Mouse (Mus musculus): ENCODE results near the gene Kifc1. TPM values are rescaled to one million over a fixed set of nuclear protein-coding genes. Genes with fewer than 3 reads are reported as not detected.

Kifc1 gene
- 6.3 and 7.1 TPM in 2 replicates for polyA plus RNA-seq (2016; fragmentation: Nextera tagmentation; extraction: Ambion mirVana)

DNA sequence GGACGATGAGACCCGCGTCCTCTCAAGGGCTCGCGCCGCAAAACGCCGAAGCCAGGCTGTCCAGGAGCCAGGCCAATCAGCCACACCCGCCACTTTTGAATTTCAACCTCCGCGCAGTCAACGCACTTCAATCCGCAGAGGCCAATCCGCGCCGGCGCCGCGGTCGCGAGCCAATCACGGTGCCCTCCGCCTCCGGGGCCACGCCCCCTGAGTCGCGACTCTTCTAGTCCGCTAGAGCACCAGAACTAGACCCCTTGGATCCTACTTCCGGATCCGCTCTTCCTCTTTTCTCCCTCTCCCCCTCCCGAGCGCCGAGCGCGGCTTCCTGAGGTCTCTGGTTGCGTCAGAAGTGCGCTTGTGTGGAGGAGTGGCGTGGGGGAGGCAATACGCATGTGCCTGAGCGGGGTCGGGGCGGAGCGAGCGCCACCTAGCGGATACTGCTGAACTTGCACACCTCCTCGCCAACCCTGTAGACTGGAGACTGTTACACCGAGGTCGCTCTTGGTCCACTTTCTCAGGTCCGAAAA, at the start of gene Kifc1:
Kifc1 (minus strand) TSS at position 129 of the 527 bp plus-strand sequence.
- WGBS, result under 1% methylated on average over 49 of the region's 49 CpGs
- Histone ChIP-seq H3K27ac (peak within 1 kb of the TSS; percentile 93), H3K4me3 (peak within 1 kb of the TSS; percentile 70), H3K4me1 (replicated peaks) (peaks cover 18% of the 10 kb centered on the region), H3K27me3 (ENCODE audit: insufficient read depth, poor library complexity, severe bottlenecking) (no peaks in the 10 kb centered on the region), H3K36me3 (peaks cover 15% of the 10 kb centered on the region), H3K9me3 (no peaks in the 10 kb centered on the region)
- DNase-seq (ENCODE audit: low spot score), result peak; percentile 100

DNA sequence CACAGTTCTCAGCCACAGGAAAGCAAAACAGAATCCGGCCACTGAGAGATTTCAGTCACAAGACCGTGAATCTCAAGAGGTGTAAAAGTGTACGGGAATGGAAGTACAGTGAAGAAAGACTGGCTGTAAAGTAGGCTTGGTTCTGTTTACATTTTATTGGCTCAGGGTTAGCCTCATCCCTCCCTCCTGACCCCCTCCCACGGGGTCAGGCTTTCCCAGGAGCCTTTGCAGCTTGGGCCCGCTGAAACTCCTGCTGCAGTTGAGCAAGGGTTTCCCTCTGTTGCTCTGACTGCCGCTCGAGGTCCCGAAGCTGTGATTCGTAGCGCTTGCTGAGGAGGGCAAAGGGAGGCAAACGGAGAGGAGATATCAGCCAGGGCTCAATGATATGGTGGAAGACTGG, 48.3 kb upstream of the Kifc1 start:
- H3K4me1 ChIP-seq (replicated peaks), result peaks cover 26% of the 10 kb centered on the region
- WGBS, result 86% methylated on average over 11 of the region's 11 CpGs
- peak overlapping the region; percentile 72 for H3K4me3 ChIP-seq
- H3K9me3 ChIP-seq, result no peaks in the 10 kb centered on the region
- H3K36me3 ChIP-seq, result peaks cover 77% of the 10 kb centered on the region
- no peak for DNase-seq (ENCODE audit: low spot score)
- no peaks in the 10 kb centered on the region for H3K27me3 ChIP-seq (ENCODE audit: insufficient read depth, poor library complexity, severe bottlenecking)
- no peak overlapping the region for H3K27ac ChIP-seq

DNA sequence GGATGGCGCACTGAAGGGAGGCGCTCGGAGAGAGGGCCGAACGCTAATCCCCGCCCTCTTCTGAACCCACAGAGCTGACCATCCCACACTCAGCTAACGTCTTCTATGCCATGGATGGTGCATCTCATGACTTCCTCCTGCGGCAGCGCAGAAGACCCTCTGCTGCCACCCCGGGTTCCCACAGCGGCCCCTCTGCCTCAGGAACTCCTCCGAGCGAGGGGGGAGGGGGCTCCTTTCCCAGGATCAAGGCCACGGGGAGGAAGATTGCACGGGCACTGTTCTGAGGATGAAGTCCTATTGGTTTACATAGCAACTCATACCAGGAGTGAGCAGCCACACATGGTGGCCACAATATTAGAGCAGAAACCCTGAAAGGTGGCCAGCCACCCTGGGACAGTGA, 46.5 kb upstream of the Kifc1 start:
- H3K4me1 ChIP-seq (replicated peaks), result peaks cover 29% of the 10 kb centered on the region
- H3K27ac ChIP-seq, result no peak overlapping the region
- no peaks in the 10 kb centered on the region for H3K9me3 ChIP-seq
- H3K27me3 ChIP-seq (ENCODE audit: insufficient read depth, poor library complexity, severe bottlenecking), result no peaks in the 10 kb centered on the region
- DNase-seq (ENCODE audit: low spot score), result no peak
- H3K36me3 ChIP-seq, result peaks cover 77% of the 10 kb centered on the region
- H3K4me3 ChIP-seq, result no peak overlapping the region
- WGBS, result 87% methylated on average over 15 of the region's 15 CpGs

DNA sequence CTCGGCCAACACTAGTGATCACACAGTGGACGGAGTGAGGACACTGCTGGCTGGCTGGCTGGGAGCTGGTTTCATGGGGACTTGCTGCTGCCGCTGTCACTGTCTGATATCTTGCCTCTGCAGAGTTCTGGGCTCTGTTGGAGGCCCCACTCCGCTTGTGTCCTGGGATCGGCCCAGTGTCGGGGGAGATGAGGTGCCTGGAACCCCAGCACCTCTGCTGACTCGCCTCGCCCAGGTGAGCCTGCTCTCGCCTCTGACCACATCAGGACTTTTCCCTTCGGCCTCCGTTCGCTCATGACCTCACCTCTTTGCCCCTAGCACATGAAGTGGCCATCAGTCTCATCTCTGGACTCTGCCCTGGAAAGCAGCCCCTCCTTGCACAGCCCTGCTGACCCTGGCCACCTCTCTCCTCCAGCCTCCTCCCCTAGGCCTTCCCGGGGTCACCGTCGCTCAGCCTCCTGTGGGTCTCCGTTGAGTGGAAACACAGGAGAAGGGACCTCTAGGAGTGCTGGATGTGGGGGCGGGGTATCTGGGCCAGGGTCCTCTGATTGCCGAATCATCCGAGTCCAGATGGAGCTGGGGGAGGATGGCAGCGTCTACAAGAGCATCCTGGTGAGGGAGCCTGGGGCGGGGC, 45.1 kb upstream of the Kifc1 start:
- H3K9me3 ChIP-seq, result no peaks in the 10 kb centered on the region
- no peak for DNase-seq (ENCODE audit: low spot score)
- H3K27me3 ChIP-seq (ENCODE audit: insufficient read depth, poor library complexity, severe bottlenecking), result peaks cover 5% of the 10 kb centered on the region; the same call in 1 of the 2 replicates
- H3K4me1 ChIP-seq (replicated peaks), result peaks cover 30% of the 10 kb centered on the region
- H3K4me3 ChIP-seq, result no peak overlapping the region
- H3K27ac ChIP-seq, result no peak overlapping the region
- 87% methylated on average over 21 of the region's 21 CpGs for WGBS
- H3K36me3 ChIP-seq, result peaks cover 73% of the 10 kb centered on the region

DNA sequence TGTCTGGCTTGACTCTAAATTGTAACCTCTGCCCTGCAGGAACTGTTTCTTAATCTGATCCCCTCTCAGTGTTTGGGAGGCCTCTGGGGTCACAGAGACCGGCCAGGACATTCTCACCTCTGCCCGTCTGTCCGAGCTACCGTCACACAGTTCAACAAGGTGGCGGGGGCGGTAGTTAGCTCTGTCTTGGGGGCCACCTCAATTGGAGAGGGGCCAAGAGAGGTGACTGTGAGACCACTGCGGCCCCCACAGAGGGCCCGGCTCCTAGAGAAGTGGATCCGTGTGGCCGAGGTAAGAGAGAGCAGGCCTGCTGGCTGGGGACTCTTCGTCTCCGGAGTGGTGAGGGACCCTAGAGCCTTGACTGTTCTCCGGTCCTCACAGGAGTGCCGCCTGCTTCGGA, 42.5 kb upstream of the Kifc1 start:
- Histone ChIP-seq H3K27ac (no peak overlapping the region), H3K9me3 (no peaks in the 10 kb centered on the region), H3K4me1 (replicated peaks) (peaks cover 38% of the 10 kb centered on the region), H3K27me3 (ENCODE audit: insufficient read depth, poor library complexity, severe bottlenecking) (peaks cover 5% of the 10 kb centered on the region; the same call in 1 of the 2 replicates), H3K36me3 (peaks cover 60% of the 10 kb centered on the region), H3K4me3 (peak overlapping the region; percentile 18)
- 90% methylated on average over 15 of the region's 15 CpGs for WGBS
- DNase-seq (ENCODE audit: low spot score), result no peak

DNA sequence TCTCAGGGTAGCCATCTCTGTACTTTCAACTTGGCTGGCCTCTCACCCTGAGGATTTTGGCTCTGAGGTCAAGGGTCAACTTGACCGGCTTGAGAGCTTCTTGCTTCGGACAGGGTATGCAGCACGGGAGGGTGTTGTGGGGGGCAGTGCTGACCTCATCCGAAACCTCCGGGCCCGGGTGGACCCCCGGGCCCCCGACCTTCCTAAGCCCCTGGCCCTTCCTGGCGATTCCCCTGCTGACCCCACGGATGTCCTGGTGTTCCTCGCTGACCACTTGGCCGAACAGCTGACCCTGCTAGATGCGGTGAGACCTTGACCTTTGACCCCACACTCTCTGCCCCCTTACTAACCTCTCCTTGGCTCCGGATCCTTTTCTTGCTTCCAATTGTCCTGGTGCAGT, 42.0 kb upstream of the Kifc1 start:
- Histone ChIP-seq H3K4me3 (peak overlapping the region; percentile 18; the same call in 1 of the 2 replicates), H3K36me3 (peaks cover 61% of the 10 kb centered on the region), H3K9me3 (no peaks in the 10 kb centered on the region), H3K27ac (no peak overlapping the region), H3K4me1 (replicated peaks) (peaks cover 43% of the 10 kb centered on the region), H3K27me3 (ENCODE audit: insufficient read depth, poor library complexity, severe bottlenecking) (peaks cover 5% of the 10 kb centered on the region; the same call in 1 of the 2 replicates)
- 82% methylated on average over 14 of the region's 14 CpGs for WGBS
- DNase-seq (ENCODE audit: low spot score), result no peak

DNA sequence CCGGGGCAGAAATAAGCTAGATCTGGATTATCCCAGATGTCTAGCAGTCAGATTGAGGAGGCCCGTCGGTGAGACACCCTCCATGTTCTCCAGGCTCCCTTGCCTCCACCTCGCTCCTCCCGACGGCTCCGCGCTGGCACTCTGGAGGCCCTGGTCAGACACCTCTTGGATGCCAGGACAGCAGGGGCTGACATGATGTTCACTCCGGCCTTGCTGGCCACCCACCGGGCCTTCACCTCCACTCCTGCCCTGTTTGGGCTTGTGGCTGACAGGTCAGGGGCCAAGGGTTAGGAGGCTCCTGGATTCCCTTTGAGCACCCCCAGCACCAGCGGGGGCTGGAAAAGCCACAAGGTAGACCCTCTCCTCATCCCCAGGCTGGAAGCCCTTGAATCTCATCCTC, 41.5 kb upstream of the Kifc1 start:
- peaks cover 60% of the 10 kb centered on the region for H3K36me3 ChIP-seq
- H3K4me3 ChIP-seq, result peak overlapping the region; percentile 87; the same call in 1 of the 2 replicates
- 89% methylated on average over 11 of the region's 11 CpGs for WGBS
- no peak for DNase-seq (ENCODE audit: low spot score)
- peaks cover 5% of the 10 kb centered on the region; the same call in 1 of the 2 replicates for H3K27me3 ChIP-seq (ENCODE audit: insufficient read depth, poor library complexity, severe bottlenecking)
- H3K9me3 ChIP-seq, result no peaks in the 10 kb centered on the region
- H3K27ac ChIP-seq, result no peak overlapping the region
- peaks cover 43% of the 10 kb centered on the region for H3K4me1 ChIP-seq (replicated peaks)

DNA sequence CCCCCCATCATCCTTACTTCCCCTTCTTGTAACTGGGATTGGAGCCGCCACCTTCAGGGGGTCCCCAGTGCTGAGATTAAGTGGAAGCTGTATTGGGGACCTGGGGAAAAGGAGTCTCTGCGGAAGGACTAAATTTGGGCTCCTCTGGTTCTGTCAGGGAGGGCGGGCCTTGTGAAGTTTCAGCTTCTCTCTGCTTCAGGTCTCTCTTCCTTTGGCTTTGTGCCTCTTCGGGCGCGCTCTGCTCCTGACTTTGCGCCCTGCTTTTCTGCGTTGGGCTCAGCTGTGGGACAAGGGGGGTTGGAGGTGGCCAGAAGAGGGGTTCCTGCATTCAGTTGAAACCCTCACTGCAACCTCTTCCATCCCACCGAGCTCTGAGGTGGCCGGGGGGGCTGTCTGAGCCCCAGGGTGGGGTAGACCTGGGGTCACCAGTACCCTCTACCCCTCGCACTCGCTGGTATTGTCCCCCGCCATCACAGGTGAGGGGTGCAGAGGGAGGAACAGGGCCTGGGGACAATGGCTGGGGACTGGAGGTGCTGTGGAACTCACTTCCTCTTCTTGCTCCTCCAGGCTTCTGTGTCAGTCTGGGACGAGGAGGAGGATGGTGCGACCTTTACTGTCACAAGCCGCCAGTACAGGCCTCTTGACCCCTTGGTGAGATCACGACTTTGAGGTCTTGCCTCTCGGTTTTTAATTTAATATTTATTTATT, 40.9 kb upstream of the Kifc1 start:
- H3K36me3 ChIP-seq, result peaks cover 60% of the 10 kb centered on the region
- peaks cover 5% of the 10 kb centered on the region; the same call in 1 of the 2 replicates for H3K27me3 ChIP-seq (ENCODE audit: insufficient read depth, poor library complexity, severe bottlenecking)
- peak overlapping the region; percentile 87 for H3K4me3 ChIP-seq
- no peaks in the 10 kb centered on the region for H3K9me3 ChIP-seq
- H3K4me1 ChIP-seq (replicated peaks), result peaks cover 43% of the 10 kb centered on the region
- no peak for DNase-seq (ENCODE audit: low spot score)
- H3K27ac ChIP-seq, result peak overlapping the region; percentile 95
- 36% methylated on average over 18 of the region's 18 CpGs for WGBS

DNA sequence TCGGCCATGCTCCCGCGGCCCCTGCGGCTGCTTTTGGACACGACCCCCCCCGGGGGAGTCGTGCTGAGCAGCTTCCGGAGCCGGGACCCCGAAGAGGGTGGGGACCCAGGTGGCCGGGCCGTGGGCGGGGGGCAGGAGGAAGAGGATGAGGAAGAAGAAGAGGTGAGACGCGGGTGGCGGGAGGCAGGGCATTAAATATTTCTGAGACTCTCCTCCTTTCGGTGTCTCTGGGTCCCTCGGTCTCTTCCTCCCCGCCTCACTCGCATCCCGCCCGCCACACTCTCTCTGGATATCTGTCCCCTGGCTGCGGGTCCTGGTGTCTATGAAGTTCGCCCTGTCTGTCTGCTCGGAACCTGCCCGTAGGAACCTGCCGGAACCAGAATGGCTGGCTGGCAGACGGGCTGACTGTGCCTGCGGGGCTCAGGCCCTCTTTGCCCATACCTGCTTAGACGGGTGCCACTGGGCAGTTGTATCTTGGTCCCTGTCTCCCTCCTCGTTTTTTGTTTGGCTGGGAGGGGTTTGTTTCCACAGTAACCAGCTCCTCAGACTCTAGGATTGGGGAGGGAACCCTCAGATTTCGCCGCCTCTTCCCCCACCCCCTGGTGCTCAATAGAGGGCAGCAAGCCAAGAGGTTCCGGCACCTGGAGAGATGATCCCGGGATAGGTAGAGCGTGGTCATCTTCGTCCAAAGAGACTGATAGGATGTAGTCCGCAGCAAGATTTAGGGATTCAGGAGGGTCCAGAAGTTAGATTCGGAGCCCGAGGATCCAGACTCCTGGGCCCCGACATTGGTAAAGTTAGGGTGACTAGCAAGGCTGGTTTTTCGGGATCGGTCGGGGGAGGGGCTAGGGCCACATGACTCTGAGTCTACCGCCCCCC, 40.1 kb upstream of the Kifc1 start:
- WGBS, result under 1% methylated on average over 45 of the region's 45 CpGs
- Histone ChIP-seq H3K9me3 (no peaks in the 10 kb centered on the region), H3K27me3 (ENCODE audit: insufficient read depth, poor library complexity, severe bottlenecking) (peaks cover 5% of the 10 kb centered on the region; the same call in 1 of the 2 replicates), H3K36me3 (peaks cover 60% of the 10 kb centered on the region), H3K4me1 (replicated peaks) (peaks cover 43% of the 10 kb centered on the region), H3K4me3 (peak overlapping the region; percentile 87), H3K27ac (peak overlapping the region; percentile 95)
- peak; percentile 50 for DNase-seq (ENCODE audit: low spot score)

DNA sequence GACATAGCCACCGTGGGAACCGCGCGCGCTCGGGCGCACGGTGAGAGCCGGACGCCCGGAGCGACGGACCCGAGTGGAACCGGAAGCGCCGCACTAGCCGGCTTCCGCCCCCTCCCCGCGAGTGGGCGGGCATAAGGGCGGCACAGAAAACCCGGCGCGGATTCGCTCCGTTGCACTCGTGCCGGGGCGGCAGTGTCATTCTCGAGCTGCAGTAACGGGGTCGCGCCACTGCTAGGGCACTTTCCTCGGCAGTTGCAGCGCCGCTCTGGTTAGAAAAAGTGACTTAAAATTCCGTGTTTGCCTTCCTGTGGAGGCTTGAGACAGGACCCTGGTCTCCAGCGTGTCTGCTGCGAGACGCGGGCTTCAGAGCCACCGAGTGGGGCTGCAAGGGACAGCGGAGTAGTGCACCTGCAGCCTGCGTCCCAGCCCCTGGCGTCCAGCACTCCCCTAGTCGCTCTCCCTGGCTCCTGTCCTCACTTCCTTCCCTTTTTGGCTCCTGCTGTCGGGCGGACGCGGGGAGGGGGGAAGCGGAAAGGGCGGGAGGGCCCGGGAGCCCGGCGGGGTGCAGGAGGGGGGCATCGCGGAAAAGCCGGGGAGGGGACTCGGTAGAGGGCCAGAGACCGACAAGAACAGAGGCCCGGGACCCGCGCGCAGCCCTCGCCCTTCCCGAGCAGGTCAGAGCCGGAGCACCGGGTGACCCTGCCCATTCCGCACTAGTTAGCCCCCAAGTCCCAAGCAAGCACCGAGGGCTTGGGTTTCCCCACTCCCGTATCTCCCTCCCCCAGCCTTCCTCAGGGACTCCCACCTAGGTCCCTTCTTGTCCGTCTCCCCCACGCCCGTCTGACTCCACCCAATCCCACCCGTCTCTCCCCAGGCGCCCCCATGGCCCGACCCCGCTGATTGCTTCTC, 39.2 kb upstream of the Kifc1 start, which contains the start of gene Rgl2:
Rgl2 (plus strand) TSS at position 173 of the 909 bp plus-strand sequence.
- peaks cover 5% of the 10 kb centered on the region; the same call in 1 of the 2 replicates for H3K27me3 ChIP-seq (ENCODE audit: insufficient read depth, poor library complexity, severe bottlenecking)

DNA sequence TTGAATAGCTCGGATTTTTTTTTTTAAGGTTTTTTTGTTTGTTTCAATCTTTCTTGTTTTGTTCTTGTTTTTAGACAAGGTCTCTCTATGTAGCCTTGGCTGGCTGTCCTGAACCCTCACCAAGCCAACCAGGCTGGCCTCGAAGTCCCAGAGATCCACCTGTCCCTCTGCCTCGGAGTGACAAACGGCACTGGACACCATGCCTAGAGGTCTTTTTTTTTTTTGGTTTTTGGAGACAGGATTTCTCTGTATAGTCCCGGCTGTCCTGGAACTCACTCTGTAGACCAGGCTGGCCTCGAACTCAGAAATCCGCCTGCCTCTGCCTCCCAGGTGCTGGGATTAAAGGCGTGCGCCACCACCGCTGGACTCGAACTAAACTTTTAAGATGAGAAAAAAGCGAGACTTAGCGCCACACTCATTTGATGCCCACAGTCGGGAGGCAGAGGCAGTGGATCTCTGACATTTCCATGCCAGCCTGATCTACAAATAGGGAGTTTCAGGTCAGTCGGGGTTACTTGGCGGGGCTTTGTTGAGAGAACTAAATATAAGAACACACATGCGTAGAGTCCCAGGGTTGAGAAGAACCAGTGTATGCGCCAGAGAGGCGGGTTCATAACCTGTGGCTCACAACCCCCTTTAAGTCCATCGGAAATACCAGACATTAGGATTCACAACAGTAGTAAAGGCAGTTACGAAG, 37.9 kb upstream of the Kifc1 start:
- Histone ChIP-seq H3K4me1 (replicated peaks) (peaks cover 45% of the 10 kb centered on the region), H3K27ac (peak overlapping the region; percentile 95), H3K4me3 (peak overlapping the region; percentile 87), H3K27me3 (ENCODE audit: insufficient read depth, poor library complexity, severe bottlenecking) (peaks cover 5% of the 10 kb centered on the region; the same call in 1 of the 2 replicates), H3K9me3 (no peaks in the 10 kb centered on the region), H3K36me3 (peaks cover 47% of the 10 kb centered on the region)
- 64% methylated on average over 21 of the region's 21 CpGs for whole genome bisulfite sequencing
- no peak for DNase-seq (ENCODE audit: low spot score)

More for the DNA sequence above, 39.2 kb upstream of the Kifc1 start, which contains the start of gene Rgl2:
- Histone ChIP-seq H3K4me3 (peak within 1 kb of the TSS; percentile 87), H3K27ac (peak within 1 kb of the TSS; percentile 95), H3K4me1 (replicated peaks) (peaks cover 43% of the 10 kb centered on the region), H3K9me3 (no peaks in the 10 kb centered on the region), H3K36me3 (peaks cover 59% of the 10 kb centered on the region)
- under 1% methylated on average over 80 of the region's 80 CpGs for WGBS
- DNase-seq (ENCODE audit: low spot score), result peak; percentile 95

All from hindbrain, embryonic 10.5 days (tissue).